Mouse (Mus musculus) CH12.LX (cell line): ENCODE measurements around the gene Lrrc8c. TPM values are rescaled to one million over a fixed set of nuclear protein-coding genes. Genes with fewer than 3 reads are reported as not detected.

Source experiments
- DNase-seq: peaks from one replicate; pipeline ENCODE4 v3.0.0-alpha.2; 2013; ENCODE audit errors: extremely low read depth
- H3K27ac ChIP-seq: 2 replicates; pipeline ENCODE4 v1.5.1; 2012; ENCODE audit warnings: low read depth, mild to moderate bottlenecking, control low read depth, moderate library complexity; ENCODE audit not compliant: insufficient read depth
- H3K27me3 ChIP-seq: replicated peaks from 2 replicates; pipeline ENCODE3; 2012; ENCODE audit warnings: inconsistent platforms
- H3K36me3 ChIP-seq, 2 experiments: replicated peaks in 1 of 2; 2 replicates each; pipeline versions ENCODE3 to v1.6.1; 2012; ENCODE audit warnings: inconsistent platforms in 1 of 2, low read length in 1 of 2, mild to moderate bottlenecking in 1 of 2, mixed read lengths in 1 of 2, moderate library complexity in 1 of 2; ENCODE audit not compliant: control insufficient read depth in 1 of 2, insufficient read depth in 1 of 2
- H3K4me1 ChIP-seq, 2 experiments: 2 replicates each; pipeline ENCODE4 v1.6.1; 2012; ENCODE audit warnings: inconsistent platforms in 1 of 2, moderate library complexity in 1 of 2; ENCODE audit not compliant: insufficient read depth in 2 of 2, control insufficient read depth in 1 of 2
- H3K4me2 ChIP-seq: 2 replicates; pipeline ENCODE4 v1.6.1; 2012; ENCODE audit warnings: low read depth, mild to moderate bottlenecking, control low read depth; ENCODE audit not compliant: poor library complexity, insufficient read depth, severe bottlenecking
- H3K4me3 ChIP-seq, 3 experiments: fragments of 150-350 bp in 1 of 3; sonication (generic) in 1 of 3; replicated peaks in 1 of 3; 2 replicates each; pipeline versions ENCODE3 to v1.5.1; 2011 to 2012; ENCODE audit warnings: low read depth in 2 of 3, low read length in 2 of 3, mild to moderate bottlenecking in 2 of 3, moderate library complexity in 2 of 3, control low read depth in 1 of 3, improper control_type of control experiment in 1 of 3, inconsistent platforms in 1 of 3, mixed read lengths in 1 of 3; ENCODE audit not compliant: poor library complexity in 1 of 3
- H3K79me2 ChIP-seq: replicated peaks from 2 replicates; pipeline ENCODE4 v1.6.1; 2012; ENCODE audit warnings: mild to moderate bottlenecking, moderate library complexity; ENCODE audit not compliant: control insufficient read depth, poor library complexity, insufficient read depth, severe bottlenecking; ENCODE audit errors: extremely low read depth
- H3K9ac ChIP-seq: 2 replicates; pipeline ENCODE4 v1.6.1; 2012; ENCODE audit warnings: low read depth, mild to moderate bottlenecking, control low read depth, moderate library complexity; ENCODE audit not compliant: insufficient read depth
- H3K9me3 ChIP-seq: replicated peaks from 2 replicates; pipeline ENCODE3; 2012; ENCODE audit warnings: low read length, inconsistent platforms, mixed read lengths
- CHD2 ChIP-seq: IDR thresholded peaks from 2 replicates; pipeline ENCODE4 v1.6.1; 2011; ENCODE audit warnings: low read length, improper control_type of control experiment
- GABPA ChIP-seq: IDR thresholded peaks from 2 replicates; pipeline ENCODE4 v1.6.1; 2012; ENCODE audit warnings: low read depth, low read length, improper control_type of control experiment, inconsistent platforms; ENCODE audit not compliant: insufficient replicate concordance
- HCFC1 ChIP-seq: IDR thresholded peaks from 2 replicates; pipeline ENCODE4 v1.6.1; 2012; ENCODE audit warnings: low read depth, mild to moderate bottlenecking, inconsistent platforms, low read length, improper control_type of control experiment
- JUND ChIP-seq: conservative IDR thresholded peaks from 2 replicates; pipeline ENCODE4 v1.6.1; 2011; ENCODE audit warnings: low read depth, low read length, improper control_type of control experiment
- KAT2A ChIP-seq: IDR thresholded peaks from 2 replicates; pipeline ENCODE4 v1.6.1; 2012; ENCODE audit warnings: low read length, improper control_type of control experiment, inconsistent platforms; ENCODE audit not compliant: insufficient replicate concordance
- MAFK ChIP-seq: IDR thresholded peaks from 2 replicates; pipeline ENCODE4 v1.6.1; 2011; ENCODE audit warnings: low read length, improper control_type of control experiment; ENCODE audit not compliant: insufficient replicate concordance
- MAZ ChIP-seq: IDR thresholded peaks from 2 replicates; pipeline ENCODE4 v1.6.1; 2012; ENCODE audit warnings: low read depth, mild to moderate bottlenecking, inconsistent platforms, low read length, improper control_type of control experiment, moderate library complexity
- MEF2A ChIP-seq: IDR thresholded peaks from 2 replicates; pipeline ENCODE4 v1.6.1; 2014; ENCODE audit warnings: low read depth, mild to moderate bottlenecking, inconsistent platforms, low read length, improper control_type of control experiment, borderline replicate concordance
- MXI1 ChIP-seq: IDR thresholded peaks from 2 replicates; pipeline ENCODE4 v1.6.1; 2011; ENCODE audit warnings: mild to moderate bottlenecking, low read depth, low read length, improper control_type of control experiment
- MYC ChIP-seq: IDR thresholded peaks from 2 replicates; pipeline ENCODE4 v1.6.1; 2011; ENCODE audit warnings: low read depth, mild to moderate bottlenecking, improper control_type of control experiment, low read length
- NELFE ChIP-seq: IDR thresholded peaks from 2 replicates; pipeline ENCODE4 v1.6.1; 2011; ENCODE audit warnings: low read depth, low read length, improper control_type of control experiment
- POLR2AphosphoS2 ChIP-seq: IDR thresholded peaks from 2 replicates; pipeline ENCODE4 v1.6.1; 2011; ENCODE audit warnings: low read depth, low read length, improper control_type of control experiment
- RCOR1 ChIP-seq: conservative IDR thresholded peaks from 2 replicates; pipeline ENCODE4 v1.6.1; 2012; ENCODE audit warnings: low read depth, mild to moderate bottlenecking, inconsistent platforms, low read length, improper control_type of control experiment
- SIN3A ChIP-seq: IDR thresholded peaks from 2 replicates; pipeline ENCODE4 v1.6.1; 2012; ENCODE audit warnings: low read length, improper control_type of control experiment, inconsistent platforms
- SMC3 ChIP-seq: IDR thresholded peaks from 2 replicates; pipeline ENCODE4 v1.6.1; 2011; ENCODE audit warnings: low read depth, low read length, improper control_type of control experiment
- UBTF ChIP-seq: IDR thresholded peaks from 2 replicates; pipeline ENCODE4 v1.6.1; 2012; ENCODE audit warnings: low read depth, mild to moderate bottlenecking, inconsistent platforms, low read length, improper control_type of control experiment, moderate library complexity
- USF1 ChIP-seq: IDR thresholded peaks from 2 replicates; pipeline ENCODE4 v1.6.1; 2014; ENCODE audit warnings: low read depth, mild to moderate bottlenecking, inconsistent platforms, low read length, improper control_type of control experiment
- USF2 ChIP-seq: conservative IDR thresholded peaks from 2 replicates; pipeline ENCODE4 v1.6.1; 2011; ENCODE audit warnings: low read depth, low read length, improper control_type of control experiment
- ZKSCAN1 ChIP-seq: IDR thresholded peaks from 2 replicates; pipeline ENCODE4 v1.6.1; 2012; ENCODE audit warnings: low read depth, inconsistent platforms, low read length, improper control_type of control experiment, borderline replicate concordance
- ZNF384 ChIP-seq: IDR thresholded peaks from 2 replicates; pipeline ENCODE4 v1.6.1; 2012; ENCODE audit warnings: low read depth, low read length, improper control_type of control experiment, inconsistent platforms
- dilution Hi-C: fragments of 300-500 bp; cut with MboI; formaldehyde crosslinking; loops from 2 replicates; pipeline ENCODE4 v1.14.3; 2020; ENCODE audit warnings: low sequenced_read_pairs; ENCODE audit not compliant: extremely low pct_unique_long_range_greater_than_20kb, extremely low pct_ligation_motif_present
- in situ Hi-C: fragments of 300-500 bp; cut with MboI; formaldehyde crosslinking; loops from 3 replicates; pipeline ENCODE4 v1.14.3; 2019; ENCODE audit warnings: low sequenced_read_pairs, low pct_ligation_motif_present, low pct_unique_long_range_greater_than_20kb, mixed read lengths
- polyA plus RNA-seq: library from polyadenylated mRNA; unstranded; fragments of >175 nt; gene quantifications from 2 replicates; pipeline ENCODE4 v1.2.1, GENCODE M21; 2012; ENCODE audit warnings: low read depth; ENCODE audit not compliant: insufficient read length
- total RNA-seq, 2 experiments: library from RNA; depleted of rRNA; stranded (reverse); fragments of 300-350 nt in 1 of 2; fragments of >200 nt in 1 of 2; gene quantifications; 2 replicates each; pipeline ENCODE4 v1.2.3; 2012 to 2014

Lrrc8c gene
- total and polyA plus RNA-seq, 3 experiments: 3.3 to 10.3 (median 5.9) TPM

GRCm38 (mm10) chr5:105588683-105589082 is 69.5 kb downstream of the Lrrc8c start:
- Histone ChIP-seq H3K36me3 (peaks cover 0 to 41% of the 10 kb centered on the region in 2 experiments), H3K9me3 (no peaks in the 10 kb centered on the region), H3K27ac (no peak overlapping the region), H3K79me2 (no peaks in the 10 kb centered on the region), H3K4me3 (no peak overlapping the region), H3K4me1 (peaks cover 3 to 24% of the 10 kb centered on the region in 2 experiments; a peak in 3 of 4 replicates), H3K4me2 (no peak overlapping the region), H3K27me3 (no peaks in the 10 kb centered on the region), H3K9ac (no peak overlapping the region)
- dilution Hi-C loops (no loop called here), in situ Hi-C loops (no loop called here)
- TF ChIP-seq UBTF: no peak
- no peak for TF ChIP-seq MAZ
- no peak for TF ChIP-seq JUND
- TF ChIP-seq USF2: no peak
- no peak for TF ChIP-seq MAFK
- no peak for TF ChIP-seq HCFC1
- no peak for TF ChIP-seq MXI1
- no peak for TF ChIP-seq ZNF384
- no peak for TF ChIP-seq GABPA
- no peak for DNase-seq

DNA sequence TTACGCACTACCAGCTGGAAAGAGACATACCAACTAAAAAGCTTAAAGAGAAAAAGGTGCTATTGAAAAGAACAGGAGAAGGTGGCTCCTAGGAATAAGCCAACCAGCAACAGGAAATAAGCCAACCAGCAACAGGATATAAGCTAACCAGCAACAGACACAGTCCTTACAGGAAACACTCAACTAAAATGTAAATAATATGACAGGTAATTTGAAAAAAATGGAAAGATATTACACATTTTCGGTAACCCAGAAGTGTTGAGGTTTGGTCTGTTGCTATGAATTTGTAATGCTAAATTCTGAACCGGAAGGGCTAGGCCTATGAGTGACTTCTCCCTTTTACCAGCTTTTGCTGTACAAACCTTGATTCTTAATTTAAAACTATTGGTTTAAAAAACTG is 69.9 kb downstream of the Lrrc8c start:
- DNase-seq: no peak
- Histone ChIP-seq H3K27me3 (no peaks in the 10 kb centered on the region), H3K4me1 (peaks cover 3 to 24% of the 10 kb centered on the region in 2 experiments; a peak in 3 of 4 replicates), H3K4me3 (no peak overlapping the region), H3K9ac (no peak overlapping the region), H3K36me3 (peaks cover 0 to 40% of the 10 kb centered on the region in 2 experiments), H3K4me2 (no peak overlapping the region), H3K79me2 (no peaks in the 10 kb centered on the region), H3K9me3 (no peaks in the 10 kb centered on the region), H3K27ac (no peak overlapping the region)
- in situ Hi-C loops (no loop called here), dilution Hi-C loops (no loop called here)
- TF ChIP-seq SMC3 (no peak), MXI1 (no peak), POLR2AphosphoS2 (no peak), USF1 (no peak), NELFE (no peak), SIN3A (no peak), GABPA (no peak), ZKSCAN1 (no peak), HCFC1 (no peak), KAT2A (no peak), RCOR1 (no peak), CHD2 (no peak), MYC (no peak), MEF2A (no peak)
